Mouse (Mus musculus) kidney, embryonic 16.5 days (tissue): ENCODE measurements around the gene Fndc8. TPM values are rescaled to one million over a fixed set of nuclear protein-coding genes. Genes with fewer than 3 reads are reported as not detected.

Experiments
- ATAC-seq: fragments of 200-750 bp; cut with Nextera tagmentation; 2 replicates; pipeline ENCODE4 v1.8.0; 2017; ENCODE audit warnings: moderate TSS enrichment; ENCODE audit not compliant: low FRiP score, low TSS enrichment
- H3K27ac ChIP-seq: fragments of 300-500 bp; sonication (generic); 2 replicates; pipeline ENCODE4 v1.5.1; 2014; ENCODE audit warnings: low read length
- H3K27me3 ChIP-seq: fragments of 300-500 bp; sonication (generic); 2 replicates; pipeline ENCODE4 v1.6.1; 2014; ENCODE audit warnings: low read length, control low read depth, mixed read lengths; ENCODE audit not compliant: insufficient read depth
- H3K36me3 ChIP-seq: fragments of 300-500 bp; sonication (generic); 2 replicates; pipeline ENCODE4 v1.6.1; 2014; ENCODE audit warnings: low read length, control low read depth, mixed read lengths; ENCODE audit not compliant: insufficient read depth
- H3K4me1 ChIP-seq: fragments of 300-500 bp; sonication (generic); 2 replicates; pipeline ENCODE4 v1.6.1; 2014; ENCODE audit warnings: low read length, control low read depth, mixed read lengths; ENCODE audit not compliant: insufficient read depth
- H3K4me2 ChIP-seq: fragments of 300-500 bp; sonication (generic); replicated peaks from 2 replicates; pipeline ENCODE4 v1.6.1; 2014; ENCODE audit warnings: low read depth, low read length
- H3K4me3 ChIP-seq: fragments of 300-500 bp; sonication (generic); 2 replicates; pipeline ENCODE4 v1.5.1; 2014; ENCODE audit warnings: mild to moderate bottlenecking, low read length
- H3K9ac ChIP-seq: fragments of 300-500 bp; sonication (generic); replicated peaks from 2 replicates; pipeline ENCODE4 v1.6.1; 2014; ENCODE audit warnings: low read length
- H3K9me3 ChIP-seq: fragments of 300-500 bp; sonication (generic); 2 replicates; pipeline ENCODE4 v1.6.1; 2016; ENCODE audit warnings: low read length, control low read depth
- WGBS: fragments of 180-500 bp; shearing (Covaris S2); extraction: QIAGEN DNeasy Blood & Tissue Kit; methylation state at CpG from one replicate; pipeline ENCODE4 v1.1.7; 2014; 5-methylcytosine and 5-hydroxymethylcytosine counted together
- polyA plus RNA-seq: library from polyadenylated mRNA; unstranded; fragments of >200 nt; fragmentation: Nextera tagmentation; extraction: Ambion mirVana; gene quantifications from 2 replicates; pipeline ENCODE4 v1.2.1, GENCODE M21; 2015

Fndc8 gene
- polyA plus RNA-seq, 1 experiment from 2014 or later, result 0.51 TPM

DNA sequence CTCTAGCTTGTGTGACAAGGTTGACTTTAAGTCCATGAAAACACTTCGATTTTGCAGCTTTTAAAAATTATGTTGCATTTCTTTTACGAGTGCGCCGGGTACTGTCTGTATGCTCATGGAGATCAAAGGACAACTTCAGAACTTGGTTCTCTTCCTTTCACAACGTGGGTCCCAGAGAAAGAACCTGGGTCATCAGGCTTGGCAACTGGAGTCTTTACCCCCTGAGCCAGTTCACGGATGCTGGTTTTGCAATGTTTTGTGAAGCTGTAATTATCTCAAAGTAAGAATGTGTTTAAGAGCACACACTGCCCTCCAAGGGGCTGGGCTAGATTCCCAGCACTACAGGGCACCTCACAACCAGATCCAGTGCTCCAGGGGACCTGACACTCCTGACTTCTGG lies 37.8 kb upstream of the Fndc8 start:
- Histone ChIP-seq H3K9me3 (no peaks in the 10 kb centered on the region), H3K27ac (no peak overlapping the region), H3K9ac (no peak overlapping the region), H3K4me1 (peaks cover 29% of the 10 kb centered on the region), H3K27me3 (no peaks in the 10 kb centered on the region), H3K36me3 (no peaks in the 10 kb centered on the region), H3K4me2 (no peak overlapping the region), H3K4me3 (no peak overlapping the region)
- WGBS, result 81% methylated on average over 6 of the region's 6 CpGs
- ATAC-seq, result no peak

GRCm38 (mm10) chr11:82855327-82855973 lies 36.5 kb upstream of the Fndc8 start:
- H3K4me3 ChIP-seq, result no peak overlapping the region
- H3K9ac ChIP-seq, result no peak overlapping the region
- no peaks in the 10 kb centered on the region for H3K27me3 ChIP-seq
- ATAC-seq, result 0 out of 2 replicates have a peak, but pooled peaks have one; percentile 35
- H3K4me2 ChIP-seq, result no peak overlapping the region
- H3K9me3 ChIP-seq, result no peaks in the 10 kb centered on the region
- H3K27ac ChIP-seq, result 0 out of 2 replicates have a peak overlapping the region, but pooled peaks have one; percentile 4
- WGBS, result 82% methylated on average over 9 of the region's 9 CpGs
- H3K36me3 ChIP-seq, result no peaks in the 10 kb centered on the region; the same call in 1 of the 2 replicates
- H3K4me1 ChIP-seq, result peaks cover 19% of the 10 kb centered on the region

DNA sequence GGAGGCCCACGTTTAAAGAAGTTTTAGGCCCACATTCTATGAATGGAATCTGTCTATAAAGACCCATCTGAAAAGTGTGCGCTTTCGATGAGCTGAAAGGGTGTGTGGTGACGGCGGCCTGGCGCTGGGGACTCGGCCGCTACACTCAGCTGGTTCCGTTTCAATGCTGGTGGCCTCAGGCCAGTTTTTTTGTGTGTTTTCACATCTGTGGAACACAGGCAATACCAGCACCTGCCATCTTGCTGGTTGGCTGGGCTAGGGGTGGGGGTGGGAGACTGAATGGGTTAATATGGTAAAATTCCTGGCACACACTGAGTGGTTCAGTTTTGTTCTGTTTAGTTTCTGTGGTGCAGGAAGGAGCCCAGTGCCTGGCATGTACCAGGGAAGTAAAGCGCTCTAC lies 35.9 kb upstream of the Fndc8 start:
- Histone ChIP-seq H3K4me1 (peaks cover 13% of the 10 kb centered on the region), H3K27me3 (no peaks in the 10 kb centered on the region), H3K36me3 (no peaks in the 10 kb centered on the region; the same call in 1 of the 2 replicates), H3K9me3 (no peaks in the 10 kb centered on the region), H3K9ac (no peak overlapping the region), H3K27ac (peak overlapping the region; percentile 25; the same call in 1 of the 2 replicates), H3K4me3 (no peak overlapping the region), H3K4me2 (no peak overlapping the region)
- ATAC-seq, result no peak
- 67% methylated on average over 10 of the region's 10 CpGs for WGBS

DNA sequence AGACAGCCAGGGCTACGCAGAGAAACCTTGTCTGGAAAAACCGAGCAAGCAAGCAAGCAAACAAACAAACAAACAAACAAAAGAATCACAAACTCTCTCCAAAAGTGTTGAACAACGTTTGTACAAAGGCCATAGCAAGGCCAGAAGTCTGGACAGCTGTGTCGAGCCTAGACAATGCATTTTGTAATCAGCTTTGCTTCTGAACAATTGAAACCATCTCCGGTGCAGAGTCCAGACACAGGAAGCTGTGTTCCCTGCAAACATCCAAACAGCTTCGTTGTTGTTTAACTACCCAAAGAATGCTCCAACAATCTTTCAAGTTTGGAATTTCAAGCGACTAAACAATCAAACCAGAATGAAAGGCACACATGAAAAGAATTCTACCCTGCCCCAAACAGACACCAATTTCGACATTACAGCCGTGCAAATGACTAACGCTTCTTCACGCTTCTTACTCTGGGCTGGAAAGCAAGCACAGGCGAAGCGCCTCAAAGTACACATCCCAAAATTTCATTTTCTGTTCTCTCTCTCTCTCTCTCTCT lies 34.5 kb upstream of the Fndc8 start:
- no peak overlapping the region for H3K4me2 ChIP-seq
- no peaks in the 10 kb centered on the region for H3K27me3 ChIP-seq
- no peaks in the 10 kb centered on the region; the same call in 1 of the 2 replicates for H3K36me3 ChIP-seq
- H3K27ac ChIP-seq, result no peak overlapping the region
- no peak for ATAC-seq
- H3K9ac ChIP-seq, result no peak overlapping the region
- H3K4me1 ChIP-seq, result peaks cover 20% of the 10 kb centered on the region
- H3K4me3 ChIP-seq, result no peak overlapping the region
- H3K9me3 ChIP-seq, result no peaks in the 10 kb centered on the region
- WGBS, result 86% methylated on average over 13 of the region's 13 CpGs

DNA sequence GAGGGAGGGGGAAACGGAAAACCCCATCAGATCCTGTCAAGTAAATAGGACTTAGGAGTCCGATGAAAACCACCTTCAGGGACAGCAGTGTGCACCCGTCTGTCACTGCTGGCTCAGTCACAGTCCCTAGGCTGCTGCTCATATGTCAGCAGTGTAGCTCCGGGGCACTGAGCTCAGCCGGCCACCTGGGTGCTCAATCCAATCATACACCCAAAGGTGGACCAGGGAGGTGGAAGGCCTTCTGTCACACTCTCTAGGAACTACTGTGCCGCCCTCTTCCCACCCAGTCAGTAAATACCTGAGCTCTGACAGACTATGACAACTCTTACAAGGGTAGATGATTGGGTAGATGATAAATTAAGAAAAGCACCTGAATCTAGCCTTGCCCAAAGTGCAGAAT lies 31.2 kb upstream of the Fndc8 start:
- peak; percentile 31; the same call in 1 of the 2 replicates for ATAC-seq

GRCm38 (mm10) chr11:82861558-82861957 lies 30.4 kb upstream of the Fndc8 start:
- Histone ChIP-seq H3K4me3 (no peak overlapping the region), H3K36me3 (no peaks in the 10 kb centered on the region; the same call in 1 of the 2 replicates), H3K4me1 (peaks cover 17% of the 10 kb centered on the region), H3K9ac (no peak overlapping the region), H3K27ac (no peak overlapping the region), H3K27me3 (no peaks in the 10 kb centered on the region), H3K9me3 (no peaks in the 10 kb centered on the region), H3K4me2 (no peak overlapping the region)
- 68% methylated on average over 8 of the region's 8 CpGs for WGBS
- no peak for ATAC-seq

More for the DNA sequence above, 31.2 kb upstream of the Fndc8 start:
- Histone ChIP-seq H3K36me3 (no peaks in the 10 kb centered on the region; the same call in 1 of the 2 replicates), H3K4me1 (peaks cover 18% of the 10 kb centered on the region), H3K4me3 (no peak overlapping the region), H3K27ac (no peak overlapping the region), H3K4me2 (no peak overlapping the region), H3K27me3 (no peaks in the 10 kb centered on the region), H3K9me3 (no peaks in the 10 kb centered on the region), H3K9ac (no peak overlapping the region)
- WGBS, result 73% methylated on average over 6 of the region's 6 CpGs

GRCm38 (mm10) chr11:82862638-82863037 lies 29.3 kb upstream of the Fndc8 start:
- Histone ChIP-seq H3K4me3 (no peak overlapping the region), H3K27me3 (no peaks in the 10 kb centered on the region), H3K9ac (no peak overlapping the region), H3K4me1 (peaks cover 14% of the 10 kb centered on the region), H3K27ac (no peak overlapping the region), H3K4me2 (no peak overlapping the region), H3K36me3 (no peaks in the 10 kb centered on the region; the same call in 1 of the 2 replicates), H3K9me3 (no peaks in the 10 kb centered on the region)
- ATAC-seq, result no peak
- 87% methylated on average over 9 of the region's 9 CpGs for WGBS

- no peak for ATAC-seq
- peaks cover 14% of the 10 kb centered on the region for H3K4me1 ChIP-seq
- no peak overlapping the region for H3K9ac ChIP-seq
- H3K27ac ChIP-seq, result no peak overlapping the region
- no peaks in the 10 kb centered on the region for H3K27me3 ChIP-seq
- H3K4me2 ChIP-seq, result no peak overlapping the region
- no peaks in the 10 kb centered on the region for H3K9me3 ChIP-seq
- no peaks in the 10 kb centered on the region; the same call in 1 of the 2 replicates for H3K36me3 ChIP-seq
- WGBS, result 81% methylated on average over 2 of the region's 2 CpGs
- no peak overlapping the region for H3K4me3 ChIP-seq
These were observed 28.9 kb upstream of the Fndc8 start for GRCm38 (mm10) chr11:82863059-82863458.

GRCm38 (mm10) chr11:82863488-82863931 lies 28.4 kb upstream of the Fndc8 start:
- no peak overlapping the region for H3K4me2 ChIP-seq
- 71% methylated on average over 4 of the region's 4 CpGs for WGBS
- no peaks in the 10 kb centered on the region; the same call in 1 of the 2 replicates for H3K36me3 ChIP-seq
- H3K4me3 ChIP-seq, result no peak overlapping the region
- H3K9ac ChIP-seq, result no peak overlapping the region
- no peaks in the 10 kb centered on the region for H3K27me3 ChIP-seq
- no peak for ATAC-seq
- peaks cover 16% of the 10 kb centered on the region for H3K4me1 ChIP-seq
- H3K9me3 ChIP-seq, result no peaks in the 10 kb centered on the region
- H3K27ac ChIP-seq, result no peak overlapping the region

- Histone ChIP-seq H3K4me3 (no peak overlapping the region), H3K4me2 (no peak overlapping the region), H3K27me3 (no peaks in the 10 kb centered on the region), H3K27ac (no peak overlapping the region), H3K9me3 (no peaks in the 10 kb centered on the region), H3K9ac (no peak overlapping the region), H3K36me3 (no peaks in the 10 kb centered on the region), H3K4me1 (peaks cover 29% of the 10 kb centered on the region)
- no peak for ATAC-seq
- WGBS, result 78% methylated on average over 10 of the region's 10 CpGs
These were observed 26.0 kb upstream of the Fndc8 start for GRCm38 (mm10) chr11:82865957-82866356.
